Mouse (Mus musculus) lung, embryonic 16.5 days (tissue): ENCODE data around the gene Mybl2. TPM values are rescaled to one million over a fixed set of nuclear protein-coding genes. Genes with fewer than 3 reads are reported as not detected.

Source experiments
- ATAC-seq: fragments of 200-750 bp; cut with Nextera tagmentation; 2 replicates; pipeline ENCODE4 v1.8.0; 2017; ENCODE audit warnings: low read depth, mild to moderate bottlenecking, moderate library complexity
- H3K27ac ChIP-seq: fragments of 300-500 bp; sonication (generic); 2 replicates; pipeline ENCODE4 v1.5.1; 2014; ENCODE audit warnings: mild to moderate bottlenecking, control low read depth, low read length
- H3K27me3 ChIP-seq: fragments of 300-500 bp; sonication (generic); 2 replicates; pipeline ENCODE4 v1.6.1; 2014; ENCODE audit warnings: low read depth, low read length, mixed read lengths; ENCODE audit not compliant: control insufficient read depth, insufficient read depth
- H3K36me3 ChIP-seq: fragments of 300-500 bp; sonication (generic); 2 replicates; pipeline ENCODE4 v1.6.1; 2014; ENCODE audit warnings: low read length; ENCODE audit not compliant: control insufficient read depth, insufficient read depth
- H3K4me1 ChIP-seq: fragments of 300-500 bp; sonication (generic); replicated peaks from 2 replicates; pipeline ENCODE4 v1.6.1; 2014; ENCODE audit warnings: low read length, mixed read lengths; ENCODE audit not compliant: control insufficient read depth, insufficient read depth
- H3K4me2 ChIP-seq: fragments of 300-500 bp; sonication (generic); 2 replicates; pipeline ENCODE4 v1.6.1; 2014; ENCODE audit warnings: low read depth, low read length, control low read depth
- H3K4me3 ChIP-seq: fragments of 300-500 bp; sonication (generic); 2 replicates; pipeline ENCODE4 v1.5.1; 2014; ENCODE audit warnings: mild to moderate bottlenecking, low read length, control low read depth
- H3K9ac ChIP-seq: fragments of 300-500 bp; sonication (generic); 2 replicates; pipeline ENCODE4 v1.6.1; 2014; ENCODE audit warnings: low read length, control low read depth
- H3K9me3 ChIP-seq: fragments of 300-500 bp; sonication (generic); 2 replicates; pipeline ENCODE4 v1.6.1; 2016; ENCODE audit warnings: low read length; ENCODE audit not compliant: control insufficient read depth
- WGBS: fragments of 180-500 bp; shearing (Covaris S2); extraction: QIAGEN DNeasy Blood & Tissue Kit; methylation state at CpG from one replicate; pipeline ENCODE4 v1.1.7; 2014; 5-methylcytosine and 5-hydroxymethylcytosine counted together
- polyA plus RNA-seq: library from polyadenylated mRNA; unstranded; fragments of >200 nt; fragmentation: Nextera tagmentation; extraction: Ambion mirVana; gene quantifications from 2 replicates; pipeline ENCODE4 v1.2.1, GENCODE M21; 2015

Mybl2 gene
- polyA plus RNA-seq, 1 experiment from 2014 or later: 25.6 TPM

- 37% methylated on average over 8 of the region's 8 CpGs for WGBS
Observed at GRCm38 (mm10) chr2:163099919-163100318, 45.4 kb downstream of the Mybl2 start.

GRCm38 (mm10) chr2:163100551-163100950, 46.1 kb downstream of the Mybl2 start:
- no peak for ATAC-seq

More at GRCm38 (mm10) chr2:163099919-163100318, 45.4 kb downstream of the Mybl2 start:
- no peak for ATAC-seq
- Histone ChIP-seq H3K4me1 (peaks cover 11% of the 10 kb centered on the region), H3K4me2 (no peak overlapping the region), H3K4me3 (no peak overlapping the region), H3K36me3 (no peaks in the 10 kb centered on the region), H3K9me3 (no peaks in the 10 kb centered on the region), H3K27ac (no peak overlapping the region), H3K9ac (no peak overlapping the region), H3K27me3 (no peaks in the 10 kb centered on the region)

GRCm38 (mm10) chr2:163101646-163102203, 47.2 kb downstream of the Mybl2 start:
- Histone ChIP-seq H3K4me3 (no peak overlapping the region), H3K9ac (no peak overlapping the region), H3K9me3 (no peaks in the 10 kb centered on the region), H3K4me2 (no peak overlapping the region), H3K36me3 (no peaks in the 10 kb centered on the region), H3K4me1 (peaks cover 11% of the 10 kb centered on the region), H3K27ac (no peak overlapping the region), H3K27me3 (no peaks in the 10 kb centered on the region)
- WGBS: 2% methylated on average over 10 of the region's 10 CpGs
- ATAC-seq: peak; percentile 51

More at GRCm38 (mm10) chr2:163100551-163100950, 46.1 kb downstream of the Mybl2 start:
- Histone ChIP-seq H3K9me3 (no peaks in the 10 kb centered on the region), H3K27me3 (no peaks in the 10 kb centered on the region), H3K4me3 (no peak overlapping the region), H3K36me3 (no peaks in the 10 kb centered on the region), H3K4me2 (no peak overlapping the region), H3K4me1 (peaks cover 11% of the 10 kb centered on the region), H3K9ac (no peak overlapping the region), H3K27ac (no peak overlapping the region)
- 35% methylated on average over 5 of the region's 5 CpGs for whole genome bisulfite sequencing

GRCm38 (mm10) chr2:163102216-163102615, 47.7 kb downstream of the Mybl2 start:
- Histone ChIP-seq H3K4me3 (no peak overlapping the region), H3K27me3 (no peaks in the 10 kb centered on the region), H3K27ac (no peak overlapping the region), H3K9ac (no peak overlapping the region), H3K4me2 (no peak overlapping the region), H3K9me3 (no peaks in the 10 kb centered on the region), H3K4me1 (peaks cover 11% of the 10 kb centered on the region), H3K36me3 (no peaks in the 10 kb centered on the region)
- 30% methylated on average over 7 of the region's 7 CpGs for WGBS
- no peak for ATAC-seq

- H3K4me2 ChIP-seq: no peak overlapping the region
- H3K27me3 ChIP-seq: no peaks in the 10 kb centered on the region
- no peak for ATAC-seq
- no peaks in the 10 kb centered on the region for H3K9me3 ChIP-seq
- H3K9ac ChIP-seq: no peak overlapping the region
- peaks cover 11% of the 10 kb centered on the region for H3K4me1 ChIP-seq
- no peaks in the 10 kb centered on the region for H3K36me3 ChIP-seq
- WGBS: 51% methylated on average over 18 of the region's 18 CpGs
- no peak overlapping the region for H3K4me3 ChIP-seq
- H3K27ac ChIP-seq: no peak overlapping the region
Observed at GRCm38 (mm10) chr2:163102900-163103653, 48.6 kb downstream of the Mybl2 start.

GRCm38 (mm10) chr2:163104086-163104770, 49.7 kb downstream of the Mybl2 start:
- H3K4me1 ChIP-seq: peaks cover 11% of the 10 kb centered on the region
- no peaks in the 10 kb centered on the region for H3K27me3 ChIP-seq
- no peak overlapping the region for H3K4me2 ChIP-seq
- no peak for ATAC-seq
- no peak overlapping the region for H3K27ac ChIP-seq
- no peaks in the 10 kb centered on the region for H3K36me3 ChIP-seq
- no peak overlapping the region for H3K9ac ChIP-seq
- H3K4me3 ChIP-seq: no peak overlapping the region
- 66% methylated on average over 13 of the region's 13 CpGs for WGBS
- H3K9me3 ChIP-seq: no peaks in the 10 kb centered on the region

GRCm38 (mm10) chr2:163108385-163108784, 53.9 kb downstream of the Mybl2 start:
- Histone ChIP-seq H3K27ac (no peak overlapping the region), H3K4me3 (no peak overlapping the region), H3K4me2 (no peak overlapping the region), H3K9me3 (no peaks in the 10 kb centered on the region), H3K27me3 (no peaks in the 10 kb centered on the region), H3K4me1 (no peaks in the 10 kb centered on the region), H3K36me3 (no peaks in the 10 kb centered on the region), H3K9ac (no peak overlapping the region)
- no peak for ATAC-seq
- WGBS: 77% methylated on average over 9 of the region's 9 CpGs

- 93% methylated on average over 1 of the region's 1 CpGs for WGBS
- no peaks in the 10 kb centered on the region for H3K9me3 ChIP-seq
- H3K27ac ChIP-seq: no peak overlapping the region
- H3K36me3 ChIP-seq: no peaks in the 10 kb centered on the region
- no peak overlapping the region for H3K4me3 ChIP-seq
- no peak overlapping the region for H3K4me2 ChIP-seq
- no peak overlapping the region for H3K9ac ChIP-seq
- no peaks in the 10 kb centered on the region for H3K27me3 ChIP-seq
- H3K4me1 ChIP-seq: no peaks in the 10 kb centered on the region
- ATAC-seq: no peak
Observed at GRCm38 (mm10) chr2:163110706-163111105, 56.2 kb downstream of the Mybl2 start.

- H3K9ac ChIP-seq: no peak overlapping the region
- no peak overlapping the region for H3K27ac ChIP-seq
- H3K36me3 ChIP-seq: no peaks in the 10 kb centered on the region
- ATAC-seq: no peak
- no peak overlapping the region for H3K4me3 ChIP-seq
- H3K4me2 ChIP-seq: no peak overlapping the region
- no peaks in the 10 kb centered on the region for H3K9me3 ChIP-seq
- 41% methylated on average over 16 of the region's 16 CpGs for WGBS
- H3K27me3 ChIP-seq: no peaks in the 10 kb centered on the region
- no peaks in the 10 kb centered on the region for H3K4me1 ChIP-seq
Observed at GRCm38 (mm10) chr2:163111413-163112201, 57.1 kb downstream of the Mybl2 start.
